Comparison of ENCODE assay signal across 23 mouse cellular contexts in genomic region chr1:59469170-59469569, GRCm38 (mm10). TPM values are rescaled to one million over a fixed set of nuclear protein-coding genes. Genes with fewer than 3 reads are reported as not detected.
DNase-seq lines count a peak whose midpoint lies in the region; ATAC-seq and TF ChIP-seq lines count a peak whose summit lies in the region.
"Had no signal": no experiment of that assay in that cellular context is flagged by ENCODE, and none has a peak within 500 bp of the region (broad histone marks: within the 10 kb centered on the region; RNA-seq: fewer than 3 reads in every experiment).

No protein-coding gene starts in this region.

- no peak for DNase-seq in frontal cortex, adult 2 months (ENCODE audit: extremely low spot score in 1 of 2, low spot score in 1 of 2)
- peak; percentile 88 for DNase-seq in brain, adult 2 months (ENCODE audit: low read depth, low spot score)
- DNase-seq in cerebellum, adult 2 months, result peak; percentile 69 to 83
- peak; percentile 75 to 79 for DNase-seq in cerebellum, postnatal 25 days
- no peak for DNase-seq in gastrocnemius, adult 8-10 months (ENCODE audit: low spot score in 2 of 2)
- DNase-seq in embryonic facial prominence, embryonic 10.5 days (ENCODE audit: low spot score), result no peak
- DNase-seq: adrenal gland, adult 8-10 months; kidney, postnatal 25 days; right cerebral cortex, adult 18-20 months; spleen, adult 18-20 months; thymus, postnatal 14 days had no signal

- no peak for TF ChIP-seq CTCF in cerebellum, adult 2 months (IDR thresholded peaks at IDR 0.05; ENCODE audit: borderline replicate concordance, insufficient read depth, low read depth, low read length)

- no peak overlapping the region for H3K4me3 ChIP-seq in cerebellum, adult 2 months (replicated peaks; ENCODE audit: insufficient read depth, low read depth, low read length)
- no peak overlapping the region for H3K4me3 ChIP-seq in embryonic facial prominence, embryonic 10.5 days
- H3K4me3 ChIP-seq: embryonic facial prominence, embryonic 15.5 days; forebrain, embryonic 15.5 days; hindbrain, embryonic 12.5 days had no signal

- H3K36me3 ChIP-seq in embryonic facial prominence, embryonic 10.5 days (replicated peaks), result no peaks in the 10 kb centered on the region
- H3K36me3 ChIP-seq: embryonic facial prominence, embryonic 15.5 days; forebrain, embryonic 15.5 days; G1E; hindbrain, embryonic 12.5 days had no signal

- 14% methylated on average over 4 of the region's 4 CpGs for WGBS in cerebellum, adult 2 months
- 33% methylated on average over 4 of the region's 4 CpGs for WGBS in embryonic facial prominence, embryonic 10.5 days

- no peak for TF ChIP-seq POLR2A in cerebellum, adult 2 months (IDR thresholded peaks at IDR 0.05; ENCODE audit: borderline replicate concordance, insufficient read depth, low read length)

- 0 out of 2 replicates have a peak overlapping the region, but pooled peaks have one; percentile 17 for H3K27ac ChIP-seq in cerebellum, adult 2 months (ENCODE audit: insufficient read depth, low read length)
- H3K27ac ChIP-seq in embryonic facial prominence, embryonic 10.5 days (replicated peaks), result no peak overlapping the region
- H3K27ac ChIP-seq: embryonic facial prominence, embryonic 15.5 days; forebrain, embryonic 15.5 days; hindbrain, embryonic 12.5 days; macrophage had no signal

- peaks cover 7% of the 10 kb centered on the region; the same call in 1 of the 2 replicates for H3K4me1 ChIP-seq in cerebellum, adult 2 months (ENCODE audit: control insufficient read depth, insufficient read depth, low read length)
- H3K4me1 ChIP-seq in embryonic facial prominence, embryonic 10.5 days, result peaks cover 63% of the 10 kb centered on the region

- ATAC-seq in frontal cortex, adult (ENCODE audit: low TSS enrichment), result peak; percentile 89
- ATAC-seq: forebrain, embryonic 15.5 days; intestine, postnatal 0 days; Patski had no signal

- no peaks in the 10 kb centered on the region for H3K27me3 ChIP-seq in cerebellum, adult 2 months (ENCODE audit: control insufficient read depth, insufficient read depth, low read length)
- H3K27me3 ChIP-seq in embryonic facial prominence, embryonic 10.5 days (replicated peaks; ENCODE audit: low read depth, poor library complexity, severe bottlenecking), result peaks cover 34% of the 10 kb centered on the region
- H3K27me3 ChIP-seq: CH12.LX; embryonic facial prominence, embryonic 15.5 days; forebrain, embryonic 15.5 days; hindbrain, embryonic 12.5 days; Patski had no signal

- H3K9me3 ChIP-seq in embryonic facial prominence, embryonic 10.5 days, result no peaks in the 10 kb centered on the region
- H3K9me3 ChIP-seq: embryonic facial prominence, embryonic 15.5 days; forebrain, embryonic 15.5 days; G1E; hindbrain, embryonic 12.5 days had no signal

RNA-seq across cellular contexts. Expression of gene Fzd7, which starts 13.1 kb away (rescaled TPM):
- polyA plus RNA-seq in frontal cortex, adult 2 months (2012; rRNA removed), result 3.6 and 4.8 TPM in 2 replicates
- polyA plus RNA-seq in cerebellum, adult 2 months (2012; rRNA removed), result 25.0 and 28.1 TPM in 2 replicates
- 10 to 100 TPM; 34.5 to 48.6 (median 42.6) TPM for total RNA-seq in gastrocnemius, adult 8-10 months (2022)
- 12.7 and 14.4 TPM in 2 replicates for polyA plus RNA-seq in embryonic facial prominence, embryonic 10.5 days (2016; fragmentation: Nextera tagmentation; extraction: Ambion mirVana)

RNA-seq across cellular contexts. Expression of gene Gm973, which starts 46.9 kb away (rescaled TPM):
- polyA plus RNA-seq in frontal cortex, adult 2 months (2012; rRNA removed), result 7.8 and 9.2 TPM in 2 replicates
- polyA plus RNA-seq in cerebellum, adult 2 months (2012; rRNA removed), result 4.7 and 5.7 TPM in 2 replicates
- 1 to 10 TPM in 2 of 4 experiments, under 1 TPM in 2; 0.56 to 1.8 (median 0.90) TPM for total RNA-seq in gastrocnemius, adult 8-10 months (2022)
- polyA plus RNA-seq in embryonic facial prominence, embryonic 10.5 days (2016; fragmentation: Nextera tagmentation; extraction: Ambion mirVana), result 1.2 and 3.6 TPM in 2 replicates
- total RNA-seq: liver, adult 2 months had no signal
- polyA plus RNA-seq: heart, embryonic 14.5 days; liver, adult 2 months; liver, embryonic 16.5 days; macrophage had no signal

Comparison
In these comparisons a context has a peak if more than half of its experiments do, and no peak if none do; other contexts are left out.
1. DNase-seq: peak in brain, adult 2 months (single experiment), cerebellum, adult 2 months (2 of 2) and cerebellum, postnatal 25 days (2 of 2); none in frontal cortex, adult 2 months (0 of 2), gastrocnemius, adult 8-10 months (0 of 2) and embryonic facial prominence, embryonic 10.5 days (single experiment).